Mouse (Mus musculus) brain, adult 10 weeks (tissue): ENCODE results near the gene Immp2l. TPM values are rescaled to one million over a fixed set of nuclear protein-coding genes. Genes with fewer than 3 reads are reported as not detected.

ENCODE experiments used
- polyA plus RNA-seq: library from polyadenylated mRNA; stranded (reverse); fragments of 350-450 nt; fragmentation: Illumina TruSeq; extraction: RNeasy Lipid Tissue Mini Kit (QIAGEN cat#74804); gene quantifications from one replicate; pipeline ENCODE4 v1.2.3, GENCODE M21; 2015; ENCODE audit warnings: low read depth, low replicate concordance

Gene Immp2l
- 13.0 TPM for polyA plus RNA-seq

GRCm38 (mm10) chr12:41023511-41024421 is at the start of gene Immp2l:
Gene Immp2l (plus strand): TSS chr12:41024090.

GRCm38 (mm10) chr12:41486331-41486730 is 462.4 kb downstream of the Immp2l start, which contains the start of gene Lrrn3:
Gene Lrrn3 (minus strand): TSS chr12:41486431.

